Mouse (Mus musculus): ENCODE data around the gene Zar1l. TPM values are rescaled to one million over a fixed set of nuclear protein-coding genes. Genes with fewer than 3 reads are reported as not detected.
"Not testable (repeated sequence)": the region's sequence is repeated elsewhere in the genome, so short reads cannot be mapped to it uniquely, and the experiment has no call there.

Gene Zar1l
- polyA plus RNA-seq, 1 experiment from 2014 or later = not detected

DNA sequence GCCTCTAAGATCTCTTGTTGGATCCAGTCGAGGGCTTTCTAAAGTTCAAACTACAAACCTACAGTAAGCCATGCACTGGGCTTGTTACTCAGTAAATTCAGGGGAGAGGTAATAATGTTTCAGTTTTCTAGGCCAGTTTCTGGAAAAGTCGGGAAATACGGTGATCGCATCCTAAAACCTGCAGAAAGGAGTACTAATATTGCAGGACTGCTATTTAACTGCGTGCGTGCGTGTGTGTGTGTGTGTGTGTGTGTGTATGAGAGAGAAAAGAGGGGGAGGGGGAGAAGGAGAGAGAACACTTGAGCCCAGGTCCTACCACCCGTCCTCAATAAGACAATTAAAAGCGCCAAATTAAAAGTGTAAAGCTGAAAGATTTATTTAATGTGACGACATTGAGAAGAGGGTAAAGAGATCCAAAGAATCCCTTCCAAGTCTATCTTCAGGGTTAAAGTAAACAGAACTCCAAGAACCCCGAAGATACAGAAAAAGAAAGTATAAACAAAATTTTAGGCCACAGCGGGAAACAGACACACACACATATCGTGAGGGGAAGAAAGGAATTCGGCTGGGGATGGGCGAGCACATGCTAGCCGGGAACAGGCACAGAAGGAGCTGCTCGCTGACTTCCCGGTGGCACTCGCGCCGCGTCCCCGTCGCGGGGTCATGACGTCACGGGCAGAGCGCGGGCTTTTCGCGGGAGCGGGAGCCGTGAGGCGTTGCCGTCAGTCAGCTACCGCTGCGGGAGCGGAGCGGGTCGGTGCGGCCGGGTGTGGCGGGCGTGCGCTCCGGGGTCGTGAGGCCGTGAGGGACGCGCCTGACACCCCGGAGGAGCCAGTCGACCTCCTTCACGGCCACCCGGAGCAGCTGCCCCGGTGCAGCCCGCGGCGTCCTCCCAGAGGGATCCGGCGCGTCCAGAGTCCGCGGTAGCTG lies 4.2 kb upstream of the Zar1l start, which contains the start of gene Brca2:
Gene Brca2, plus strand, starts transcription at position 694 of the 930 bp plus-strand sequence.
- H3K9me3 ChIP-seq = no peaks in the 10 kb centered on the region
- WGBS = 6% methylated on average over 63 of the region's 63 CpGs

GRCm38 (mm10) chr5:150519551-150519950 lies 1.6 kb upstream of the Zar1l start:
- DNase-seq (ENCODE audit: low spot score) = no peak
- Histone ChIP-seq H3K4me1 (replicated peaks) (peaks cover 16% of the 10 kb centered on the region; the same call in 1 of the 2 replicates), H3K27ac (no peak overlapping the region)

More for the DNA sequence above, 4.2 kb upstream of the Zar1l start, which contains the start of gene Brca2:
- peak within 1 kb of the TSS; percentile 95 for H3K27ac ChIP-seq
- H3K36me3 ChIP-seq = peaks cover 19% of the 10 kb centered on the region
- DNase-seq (ENCODE audit: low spot score) = peak; percentile 94
- peak within 1 kb of the TSS; percentile 82 for H3K4me3 ChIP-seq
- H3K27me3 ChIP-seq (ENCODE audit: insufficient read depth, poor library complexity, severe bottlenecking) = 0 out of 2 replicates have a peak, but pooled peaks cover 4% of the 10 kb centered on the region
- H3K4me1 ChIP-seq (replicated peaks) = peaks cover 16% of the 10 kb centered on the region; the same call in 1 of the 2 replicates

DNA sequence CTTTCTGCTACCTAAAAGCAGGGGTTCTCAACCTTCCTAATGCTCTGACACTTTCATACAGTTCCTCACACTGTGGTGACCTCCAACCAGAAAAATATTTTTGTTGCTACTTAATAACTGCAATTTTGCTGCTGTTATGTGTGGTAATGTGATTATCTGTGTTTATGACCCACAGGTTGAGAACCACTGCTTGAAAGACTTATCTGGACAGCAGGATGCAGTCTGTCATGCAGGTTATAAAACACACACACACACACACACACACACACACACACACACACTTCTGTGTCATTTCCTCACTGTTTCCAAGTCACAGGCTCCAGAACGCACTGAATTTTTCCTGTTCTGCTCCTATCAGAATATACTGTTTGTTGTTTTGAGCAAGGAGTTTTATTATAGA lies 3.9 kb downstream of the Zar1l start:
- Histone ChIP-seq H3K36me3 (no peaks in the 10 kb centered on the region), H3K27me3 (ENCODE audit: insufficient read depth, poor library complexity, severe bottlenecking) (0 out of 2 replicates have a peak, but pooled peaks cover 4% of the 10 kb centered on the region), H3K9me3 (no peaks in the 10 kb centered on the region), H3K4me3 (no peak overlapping the region), H3K27ac (no peak overlapping the region), H3K4me1 (replicated peaks) (no peaks in the 10 kb centered on the region)
- 95% methylated on average over 1 of the region's 1 CpGs for WGBS
- DNase-seq (ENCODE audit: low spot score) = no peak

More at GRCm38 (mm10) chr5:150519551-150519950, 1.6 kb upstream of the Zar1l start:
- Histone ChIP-seq H3K4me3 (no peak overlapping the region), H3K9me3 (no peaks in the 10 kb centered on the region), H3K27me3 (ENCODE audit: insufficient read depth, poor library complexity, severe bottlenecking) (0 out of 2 replicates have a peak, but pooled peaks cover 4% of the 10 kb centered on the region), H3K36me3 (peaks cover 2% of the 10 kb centered on the region; the same call in 1 of the 2 replicates)
- 92% methylated on average over 1 of the region's 1 CpGs for WGBS

- no peaks in the 10 kb centered on the region for H3K4me1 ChIP-seq (replicated peaks)
- no peaks in the 10 kb centered on the region for H3K36me3 ChIP-seq
- no peak overlapping the region for H3K4me3 ChIP-seq
- H3K9me3 ChIP-seq = no peaks in the 10 kb centered on the region
- no peak for DNase-seq (ENCODE audit: low spot score)
- no peak overlapping the region for H3K27ac ChIP-seq
- 78% methylated on average over 4 of the region's 4 CpGs for WGBS
- 0 out of 2 replicates have a peak, but pooled peaks cover 4% of the 10 kb centered on the region for H3K27me3 ChIP-seq (ENCODE audit: insufficient read depth, poor library complexity, severe bottlenecking)
Observed at GRCm38 (mm10) chr5:150513264-150513663, 4.7 kb downstream of the Zar1l start.

GRCm38 (mm10) chr5:150510451-150511225 lies 7.3 kb downstream of the Zar1l start:
- H3K4me3 ChIP-seq = no peak overlapping the region
- DNase-seq (ENCODE audit: low spot score) = no peak
- H3K27me3 ChIP-seq (ENCODE audit: insufficient read depth, poor library complexity, severe bottlenecking) = no peaks in the 10 kb centered on the region
- no peaks in the 10 kb centered on the region for H3K9me3 ChIP-seq
- no peak overlapping the region for H3K27ac ChIP-seq
- H3K4me1 ChIP-seq (replicated peaks) = no peaks in the 10 kb centered on the region
- no peaks in the 10 kb centered on the region for H3K36me3 ChIP-seq
- WGBS = 85% methylated on average over 6 of the region's 6 CpGs

DNA sequence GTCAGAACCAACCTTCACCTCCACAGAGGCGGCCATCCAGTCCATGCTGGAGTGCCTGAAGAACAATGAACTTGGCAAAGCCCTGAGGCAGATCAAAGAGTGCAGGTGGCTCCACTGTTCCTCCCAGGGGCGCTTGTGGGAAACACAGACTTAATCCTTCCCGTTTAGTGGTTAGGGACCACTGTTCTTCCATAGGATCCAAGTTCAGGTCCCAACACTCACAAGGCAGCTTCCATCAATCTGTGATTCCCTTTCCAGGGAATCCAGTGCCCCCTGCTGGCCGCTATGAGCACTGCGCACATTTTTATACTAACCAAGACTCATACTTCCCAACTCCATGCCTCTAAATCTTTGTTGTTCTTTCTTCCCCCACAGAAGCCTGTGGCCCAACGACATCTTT lies 22.2 kb downstream of the Zar1l start:
- 47% methylated on average over 6 of the region's 6 CpGs for WGBS
- Histone ChIP-seq H3K9me3 (no peaks in the 10 kb centered on the region), H3K4me1 (replicated peaks) (no peaks in the 10 kb centered on the region), H3K36me3 (0 out of 2 replicates have a peak, but pooled peaks cover 2% of the 10 kb centered on the region), H3K27ac (no peak overlapping the region), H3K4me3 (no peak overlapping the region), H3K27me3 (ENCODE audit: insufficient read depth, poor library complexity, severe bottlenecking) (no peaks in the 10 kb centered on the region)
- peak; percentile 20 for DNase-seq (ENCODE audit: low spot score)

DNA sequence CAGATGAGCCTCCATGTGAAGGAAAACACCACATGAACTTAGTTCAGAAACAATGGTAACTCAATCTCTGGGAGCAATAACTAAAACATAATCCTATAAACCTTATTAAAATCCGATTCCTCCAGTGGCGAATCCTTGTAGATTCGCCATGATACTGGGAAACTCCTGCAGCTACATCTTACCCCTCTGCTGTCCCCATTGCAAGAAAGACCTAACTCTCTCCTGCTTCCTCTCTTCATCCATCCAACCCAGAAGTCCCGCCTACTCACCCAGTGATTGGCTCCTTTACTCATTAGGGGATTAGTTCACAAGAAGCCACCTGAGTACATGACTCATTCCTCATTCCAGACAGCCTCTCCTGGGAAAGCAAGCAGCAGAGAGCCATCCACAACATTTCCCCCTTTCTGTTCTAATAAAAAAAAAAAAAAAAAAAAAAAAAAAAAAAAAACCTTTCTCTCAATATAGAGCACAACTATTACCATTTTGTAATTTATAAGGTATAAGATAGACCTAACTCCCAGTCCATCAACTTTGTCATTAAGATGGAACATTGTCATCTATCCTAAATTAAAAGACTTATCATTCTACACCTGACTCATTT lies 26.3 kb downstream of the Zar1l start:
- H3K4me1 ChIP-seq (replicated peaks); H3K9me3 ChIP-seq; H3K4me3 ChIP-seq; H3K27me3 ChIP-seq (ENCODE audit: insufficient read depth, poor library complexity, severe bottlenecking); DNase-seq (ENCODE audit: low spot score); H3K27ac ChIP-seq; H3K36me3 ChIP-seq: not testable (repeated sequence)
- WGBS = 88% methylated on average over 4 of the region's 4 CpGs

DNA sequence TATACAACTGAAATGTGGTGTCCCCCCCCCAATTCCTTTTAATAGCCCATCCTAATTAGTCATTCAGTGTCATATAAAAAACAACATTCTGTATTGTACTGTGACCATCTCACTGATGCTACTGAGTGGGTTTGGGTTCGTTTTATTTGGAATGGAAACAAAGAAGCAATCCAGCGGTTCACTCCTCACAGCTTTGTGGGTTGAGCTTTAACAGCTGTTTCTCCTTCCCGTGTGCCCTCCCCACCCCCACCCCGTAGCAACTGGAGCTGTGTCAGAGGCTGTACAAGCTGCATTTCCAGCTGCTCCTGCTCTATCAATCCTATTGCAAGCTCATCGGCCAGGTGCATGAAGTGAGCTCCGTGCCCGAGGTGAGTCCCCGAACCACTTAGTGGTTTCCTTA lies 27.1 kb downstream of the Zar1l start:
- no peaks in the 10 kb centered on the region for H3K4me1 ChIP-seq (replicated peaks)
- 88% methylated on average over 8 of the region's 8 CpGs for WGBS
- DNase-seq (ENCODE audit: low spot score) = no peak
- no peak overlapping the region for H3K27ac ChIP-seq
- H3K9me3 ChIP-seq = no peaks in the 10 kb centered on the region
- H3K27me3 ChIP-seq (ENCODE audit: insufficient read depth, poor library complexity, severe bottlenecking) = no peaks in the 10 kb centered on the region
- H3K36me3 ChIP-seq = no peaks in the 10 kb centered on the region
- H3K4me3 ChIP-seq = no peak overlapping the region

- Histone ChIP-seq H3K9me3 (no peaks in the 10 kb centered on the region), H3K4me3 (no peak overlapping the region), H3K27me3 (ENCODE audit: insufficient read depth, poor library complexity, severe bottlenecking) (no peaks in the 10 kb centered on the region), H3K36me3 (no peaks in the 10 kb centered on the region), H3K4me1 (replicated peaks) (no peaks in the 10 kb centered on the region), H3K27ac (no peak overlapping the region)
- DNase-seq (ENCODE audit: low spot score) = no peak
- 89% methylated on average over 3 of the region's 3 CpGs for WGBS
Observed at GRCm38 (mm10) chr5:150490285-150490684, 27.7 kb downstream of the Zar1l start.

DNA sequence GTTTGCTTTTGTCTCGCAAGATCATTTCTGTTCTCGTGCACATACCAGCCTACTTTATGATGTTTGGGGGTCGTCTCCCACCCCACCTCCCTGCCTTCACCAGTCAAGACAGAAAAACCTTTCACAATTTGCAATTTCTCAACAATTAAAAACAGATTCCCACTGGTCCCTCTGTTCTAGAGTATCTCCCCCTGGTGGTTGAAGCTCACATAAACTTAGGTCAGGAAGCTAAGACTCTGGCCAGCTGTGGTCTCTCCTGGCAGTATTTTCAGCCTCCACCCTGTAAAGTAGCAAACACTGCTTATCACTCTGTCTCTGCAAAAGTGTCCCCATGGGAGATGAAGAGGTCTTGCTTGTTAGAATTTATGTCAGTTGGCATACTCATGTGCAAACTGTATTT lies 32.8 kb downstream of the Zar1l start:
- no peak overlapping the region for H3K27ac ChIP-seq
- no peaks in the 10 kb centered on the region for H3K4me1 ChIP-seq (replicated peaks)
- 65% methylated on average over 3 of the region's 3 CpGs for WGBS
- no peaks in the 10 kb centered on the region for H3K27me3 ChIP-seq (ENCODE audit: insufficient read depth, poor library complexity, severe bottlenecking)
- H3K9me3 ChIP-seq = no peaks in the 10 kb centered on the region
- H3K4me3 ChIP-seq = no peak overlapping the region
- no peak for DNase-seq (ENCODE audit: low spot score)
- no peaks in the 10 kb centered on the region for H3K36me3 ChIP-seq

- Histone ChIP-seq H3K27ac (no peak overlapping the region), H3K27me3 (ENCODE audit: insufficient read depth, poor library complexity, severe bottlenecking) (no peaks in the 10 kb centered on the region), H3K9me3 (no peaks in the 10 kb centered on the region), H3K4me3 (no peak overlapping the region), H3K4me1 (replicated peaks) (no peaks in the 10 kb centered on the region), H3K36me3 (no peaks in the 10 kb centered on the region)
- no peak for DNase-seq (ENCODE audit: low spot score)
- 77% methylated on average over 4 of the region's 4 CpGs for whole genome bisulfite sequencing
Observed at GRCm38 (mm10) chr5:150478612-150479011, 39.4 kb downstream of the Zar1l start.

- H3K36me3 ChIP-seq = 0 out of 2 replicates have a peak, but pooled peaks cover 3% of the 10 kb centered on the region
- WGBS = 67% methylated on average over 4 of the region's 4 CpGs
- H3K27ac ChIP-seq = no peak overlapping the region
- no peak for DNase-seq (ENCODE audit: low spot score)
- H3K4me1 ChIP-seq (replicated peaks) = no peaks in the 10 kb centered on the region
- H3K27me3 ChIP-seq (ENCODE audit: insufficient read depth, poor library complexity, severe bottlenecking) = no peaks in the 10 kb centered on the region
- H3K4me3 ChIP-seq = no peak overlapping the region
- H3K9me3 ChIP-seq = no peaks in the 10 kb centered on the region
Observed at GRCm38 (mm10) chr5:150477364-150477763, 40.6 kb downstream of the Zar1l start.

Measured in hindbrain, embryonic 10.5 days (tissue).